Mouse (Mus musculus): ENCODE measurements around the gene Gprin2.

DNA sequence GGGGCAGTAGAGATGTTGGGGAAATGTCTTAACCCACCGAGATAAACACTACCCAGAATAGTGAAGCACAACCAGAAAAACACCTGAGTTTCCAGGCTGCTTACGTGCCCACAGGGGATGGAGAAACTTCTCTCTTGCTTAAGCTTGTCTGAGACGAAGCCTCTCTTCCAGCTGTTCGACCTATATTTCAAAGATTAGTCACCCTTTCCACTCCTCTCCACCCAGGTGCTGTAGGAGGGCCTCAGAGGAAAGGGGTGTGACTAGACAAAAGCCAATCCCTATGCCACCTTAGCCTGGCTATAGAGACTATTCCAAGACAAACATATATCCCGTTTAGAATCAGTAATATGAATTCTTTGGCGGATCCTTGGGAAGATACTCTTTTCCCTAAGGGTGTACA lies 6.5 kb upstream of the Gprin2 start:
- no peak for TF ChIP-seq CTCF (IDR thresholded peaks at IDR 0.05)
- TF ChIP-seq EP300 (IDR thresholded peaks at IDR 0.05), result no peak

Data from lung, postnatal 0 days (tissue).